Mouse (Mus musculus) T-helper 2 cell (primary cell): ENCODE measurements around the gene Card6.

Experiments
- in situ Hi-C: fragments of 300-600 bp; cut with MboI, MseI; formaldehyde crosslinking; loops from one replicate; pipeline ENCODE4 v1.15.1; 2025; ENCODE audit warnings: high pct_unique_total_duplicates

Card6 gene

GRCm38 (mm10) chr15:5095534-5096301 is 12.6 kb downstream of the Card6 start:
- in situ Hi-C loops: no loop called here

- in situ Hi-C loops: no loop called here
These were observed 18.2 kb downstream of the Card6 start for GRCm38 (mm10) chr15:5090131-5090530.

- in situ Hi-C loops: no loop called here
These were observed 19.3 kb downstream of the Card6 start for GRCm38 (mm10) chr15:5088850-5089608.

GRCm38 (mm10) chr15:5086162-5086561 is 22.2 kb downstream of the Card6 start:
- in situ Hi-C loops: no loop called here

GRCm38 (mm10) chr15:5081235-5081634 is 27.1 kb downstream of the Card6 start:
- in situ Hi-C loops: no loop called here

- in situ Hi-C loops: loop anchor here (25.0 kb wide), 1 partner anchor 832 kb away; no protein-coding TSS in a partner anchor
These were observed 39.4 kb downstream of the Card6 start for GRCm38 (mm10) chr15:5068801-5069518.

- in situ Hi-C loops: loop anchor here (25.0 kb wide), 1 partner anchor 826 kb away; no protein-coding TSS in a partner anchor
These were observed 44.7 kb downstream of the Card6 start, which contains the start of gene C7 for GRCm38 (mm10) chr15:5063635-5064034. Gene C7 (minus strand): TSS chr15:5063740.
